Mouse (Mus musculus): ENCODE data around the gene Cdc40. TPM values are rescaled to one million over a fixed set of nuclear protein-coding genes. Genes with fewer than 3 reads are reported as not detected.
"Not testable (repeated sequence)": the region's sequence is repeated elsewhere in the genome, so short reads cannot be mapped to it uniquely, and the experiment has no call there.

Gene Cdc40
- polyA plus RNA-seq, 1 experiment from 2014 or later: 39.8 TPM

DNA sequence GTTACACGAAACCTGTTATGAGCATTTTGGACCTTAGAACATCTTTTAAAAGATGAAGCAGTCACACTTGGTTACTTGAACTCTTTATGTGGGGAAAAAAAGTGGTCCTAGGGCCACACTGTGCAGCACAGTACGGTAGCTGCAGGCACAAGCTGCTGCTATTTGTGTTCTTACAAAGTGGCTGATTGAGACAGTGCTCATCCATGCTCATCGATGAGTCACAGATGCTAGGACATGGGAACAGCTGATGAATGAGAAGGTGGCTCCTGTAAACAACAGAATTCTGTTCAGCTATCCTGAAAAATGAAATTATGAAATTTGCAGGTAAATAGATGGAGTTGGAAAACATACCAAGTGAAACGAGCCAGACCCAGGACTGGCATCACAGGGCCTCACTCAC is 55.4 kb downstream of the Cdc40 start:
- ATAC-seq (ENCODE audit: insufficient number of reproducible peaks, low FRiP score, low TSS enrichment, low read depth) (no peak), DNase-seq (ENCODE audit: low spot score) (no peak)
- H3K27ac ChIP-seq (replicated peaks; ENCODE audit: low read depth, low read length): no peak overlapping the region
- H3K27me3 ChIP-seq (ENCODE audit: control insufficient read depth, insufficient read depth, low read length): no peaks in the 10 kb centered on the region
- H3K36me3 ChIP-seq (ENCODE audit: control insufficient read depth, insufficient read depth, low read length): peaks cover 3% of the 10 kb centered on the region; the same call in 1 of the 2 replicates
- no peak overlapping the region for H3K9ac ChIP-seq (ENCODE audit: low read length)
- H3K4me3 ChIP-seq (ENCODE audit: low read depth, low read length): no peak overlapping the region
- H3K4me1 ChIP-seq (ENCODE audit: control insufficient read depth, insufficient read depth, low read length): no peaks in the 10 kb centered on the region
- WGBS: 89% methylated on average over 4 of the region's 4 CpGs
- H3K4me2 ChIP-seq (ENCODE audit: low read depth, severe bottlenecking): no peak overlapping the region
- H3K9me3 ChIP-seq (ENCODE audit: control insufficient read depth, low read length): no peaks in the 10 kb centered on the region

- ATAC-seq (ENCODE audit: insufficient number of reproducible peaks, low FRiP score, low TSS enrichment, low read depth) (no peak), DNase-seq (ENCODE audit: low spot score) (no peak)
- Histone ChIP-seq H3K4me2 (ENCODE audit: low read depth, severe bottlenecking) (no peak overlapping the region), H3K9ac (ENCODE audit: low read length) (no peak overlapping the region), H3K9me3 (ENCODE audit: control insufficient read depth, low read length) (no peaks in the 10 kb centered on the region), H3K4me1 (ENCODE audit: control insufficient read depth, insufficient read depth, low read length) (no peaks in the 10 kb centered on the region), H3K4me3 (ENCODE audit: low read depth, low read length) (no peak overlapping the region), H3K27ac (replicated peaks; ENCODE audit: low read depth, low read length) (no peak overlapping the region), H3K27me3 (ENCODE audit: control insufficient read depth, insufficient read depth, low read length) (no peaks in the 10 kb centered on the region), H3K36me3 (ENCODE audit: control insufficient read depth, insufficient read depth, low read length) (no peaks in the 10 kb centered on the region; the same call in 1 of the 2 replicates)
- WGBS: 69% methylated on average over 6 of the region's 6 CpGs
Measured at GRCm38 (mm10) chr10:40825952-40826351, 57.2 kb downstream of the Cdc40 start.

DNA sequence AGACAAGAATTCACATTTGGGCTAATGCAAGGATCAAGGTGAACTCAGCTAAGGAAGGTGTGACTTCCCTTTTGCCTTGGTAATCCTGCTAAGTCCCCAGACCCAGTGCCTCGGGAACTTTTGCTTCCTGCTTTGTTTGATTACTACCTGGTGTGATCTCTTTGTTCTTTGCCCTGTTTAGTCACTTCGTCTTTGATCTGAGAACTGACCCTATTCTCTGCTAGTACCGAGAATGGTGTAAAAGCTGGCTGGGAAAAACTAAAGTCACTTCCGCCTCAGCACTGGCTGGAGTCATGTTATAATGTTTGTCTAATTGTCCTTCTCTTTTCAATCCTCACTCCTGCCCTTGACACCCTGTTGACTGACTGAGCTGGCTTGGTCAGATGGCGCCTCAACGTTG is 66.6 kb downstream of the Cdc40 start:
- no peaks in the 10 kb centered on the region for H3K27me3 ChIP-seq (ENCODE audit: control insufficient read depth, insufficient read depth, low read length)
- ATAC-seq (ENCODE audit: insufficient number of reproducible peaks, low FRiP score, low TSS enrichment, low read depth) (no peak), DNase-seq (ENCODE audit: low spot score) (no peak)
- H3K4me2 ChIP-seq (ENCODE audit: low read depth, severe bottlenecking): no peak overlapping the region
- H3K9me3 ChIP-seq (ENCODE audit: control insufficient read depth, low read length): no peaks in the 10 kb centered on the region
- no peaks in the 10 kb centered on the region for H3K36me3 ChIP-seq (ENCODE audit: control insufficient read depth, insufficient read depth, low read length)
- WGBS: 52% methylated on average over 6 of the region's 6 CpGs
- H3K9ac ChIP-seq (ENCODE audit: low read length): no peak overlapping the region
- H3K27ac ChIP-seq (replicated peaks; ENCODE audit: low read depth, low read length): no peak overlapping the region
- no peaks in the 10 kb centered on the region for H3K4me1 ChIP-seq (ENCODE audit: control insufficient read depth, insufficient read depth, low read length)
- no peak overlapping the region for H3K4me3 ChIP-seq (ENCODE audit: low read depth, low read length)

- DNase-seq (ENCODE audit: low spot score): no peak
Measured at GRCm38 (mm10) chr10:40813627-40814026, 69.5 kb downstream of the Cdc40 start.

DNA sequence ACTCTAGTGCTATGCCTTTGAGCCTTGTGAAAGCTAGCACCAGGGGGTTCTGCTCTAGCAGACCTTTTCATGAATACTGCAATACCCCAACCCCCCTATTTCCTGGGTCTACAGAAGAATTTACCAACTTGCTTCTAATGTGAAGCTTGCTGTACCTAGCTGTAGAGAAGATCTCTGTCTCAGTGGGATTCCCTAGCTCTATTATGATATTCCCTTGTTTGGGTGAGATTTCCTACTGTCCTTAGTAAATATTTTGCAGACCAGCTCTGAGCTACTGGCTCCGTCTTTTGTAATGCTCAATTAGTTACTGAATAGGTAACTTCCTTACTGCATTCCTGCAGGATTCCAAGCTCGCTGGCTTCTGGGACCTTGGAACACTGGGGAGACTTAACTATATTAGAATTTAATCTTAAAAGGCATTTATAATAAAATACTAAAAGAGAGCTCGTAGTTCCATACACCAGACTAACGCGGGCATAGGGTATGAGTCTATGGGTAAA is 73.7 kb downstream of the Cdc40 start:
- not testable (repeated sequence) for H3K4me3 ChIP-seq (ENCODE audit: low read depth, low read length)
- WGBS: 45% methylated on average over 5 of the region's 5 CpGs

More at GRCm38 (mm10) chr10:40813627-40814026, 69.5 kb downstream of the Cdc40 start:
- Histone ChIP-seq H3K27ac (replicated peaks; ENCODE audit: low read depth, low read length) (no peak overlapping the region), H3K4me1 (ENCODE audit: control insufficient read depth, insufficient read depth, low read length) (no peaks in the 10 kb centered on the region), H3K4me3 (ENCODE audit: low read depth, low read length) (no peak overlapping the region), H3K4me2 (ENCODE audit: low read depth, severe bottlenecking) (no peak overlapping the region), H3K27me3 (ENCODE audit: control insufficient read depth, insufficient read depth, low read length) (no peaks in the 10 kb centered on the region), H3K9me3 (ENCODE audit: control insufficient read depth, low read length) (no peaks in the 10 kb centered on the region), H3K36me3 (ENCODE audit: control insufficient read depth, insufficient read depth, low read length) (no peaks in the 10 kb centered on the region), H3K9ac (ENCODE audit: low read length) (no peak overlapping the region)
- ATAC-seq (ENCODE audit: insufficient number of reproducible peaks, low FRiP score, low TSS enrichment, low read depth): no peak
- 69% methylated on average over 4 of the region's 4 CpGs for WGBS

GRCm38 (mm10) chr10:40806221-40806620 is 76.9 kb downstream of the Cdc40 start:
- H3K9ac ChIP-seq (ENCODE audit: low read length): no peak overlapping the region
- no peaks in the 10 kb centered on the region for H3K27me3 ChIP-seq (ENCODE audit: control insufficient read depth, insufficient read depth, low read length)
- no peak overlapping the region for H3K4me3 ChIP-seq (ENCODE audit: low read depth, low read length)
- ATAC-seq (ENCODE audit: insufficient number of reproducible peaks, low FRiP score, low TSS enrichment, low read depth): no peak
- 91% methylated on average over 4 of the region's 4 CpGs for WGBS
- H3K4me1 ChIP-seq (ENCODE audit: control insufficient read depth, insufficient read depth, low read length): no peaks in the 10 kb centered on the region
- H3K36me3 ChIP-seq (ENCODE audit: control insufficient read depth, insufficient read depth, low read length): no peaks in the 10 kb centered on the region
- no peak overlapping the region for H3K4me2 ChIP-seq (ENCODE audit: low read depth, severe bottlenecking)
- DNase-seq (ENCODE audit: low spot score): no peak
- no peaks in the 10 kb centered on the region for H3K9me3 ChIP-seq (ENCODE audit: control insufficient read depth, low read length)
- H3K27ac ChIP-seq (replicated peaks; ENCODE audit: low read depth, low read length): no peak overlapping the region

More for the DNA sequence above, 73.7 kb downstream of the Cdc40 start:
- not testable (repeated sequence) for H3K36me3 ChIP-seq (ENCODE audit: control insufficient read depth, insufficient read depth, low read length); H3K9ac ChIP-seq (ENCODE audit: low read length); H3K9me3 ChIP-seq (ENCODE audit: control insufficient read depth, low read length); H3K4me1 ChIP-seq (ENCODE audit: control insufficient read depth, insufficient read depth, low read length); ATAC-seq (ENCODE audit: insufficient number of reproducible peaks, low FRiP score, low TSS enrichment, low read depth); H3K27ac ChIP-seq (replicated peaks; ENCODE audit: low read depth, low read length); DNase-seq (ENCODE audit: low spot score); H3K27me3 ChIP-seq (ENCODE audit: control insufficient read depth, insufficient read depth, low read length); H3K4me2 ChIP-seq (ENCODE audit: low read depth, severe bottlenecking)

DNA sequence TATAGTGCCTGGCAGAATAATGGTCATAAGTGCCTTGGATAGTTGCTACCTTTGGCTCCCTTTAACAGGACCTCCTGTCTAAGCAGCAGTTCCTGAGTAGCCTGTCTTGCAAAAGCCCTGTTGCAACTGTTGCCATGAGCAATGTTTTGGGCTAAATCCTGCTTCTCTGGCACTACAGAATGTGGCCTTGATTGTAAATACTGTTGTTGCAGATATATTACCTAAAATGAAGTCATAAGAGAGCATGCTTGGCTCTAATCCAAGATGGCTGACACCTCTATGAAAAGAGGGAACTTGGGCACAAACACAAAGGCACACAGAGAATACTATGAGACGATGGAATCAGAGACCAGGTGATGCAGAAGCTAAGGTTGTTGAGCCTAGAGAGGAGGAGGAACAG is 77.9 kb downstream of the Cdc40 start:
- no peak overlapping the region for H3K27ac ChIP-seq (replicated peaks; ENCODE audit: low read depth, low read length)
- H3K9me3 ChIP-seq (ENCODE audit: control insufficient read depth, low read length): no peaks in the 10 kb centered on the region
- 89% methylated on average over 1 of the region's 1 CpGs for WGBS
- H3K4me1 ChIP-seq (ENCODE audit: control insufficient read depth, insufficient read depth, low read length): no peaks in the 10 kb centered on the region
- no peak overlapping the region for H3K9ac ChIP-seq (ENCODE audit: low read length)
- DNase-seq (ENCODE audit: low spot score) (no peak), ATAC-seq (ENCODE audit: insufficient number of reproducible peaks, low FRiP score, low TSS enrichment, low read depth) (no peak)
- H3K4me2 ChIP-seq (ENCODE audit: low read depth, severe bottlenecking): no peak overlapping the region
- no peak overlapping the region for H3K4me3 ChIP-seq (ENCODE audit: low read depth, low read length)
- H3K27me3 ChIP-seq (ENCODE audit: control insufficient read depth, insufficient read depth, low read length): no peaks in the 10 kb centered on the region
- no peaks in the 10 kb centered on the region for H3K36me3 ChIP-seq (ENCODE audit: control insufficient read depth, insufficient read depth, low read length)

GRCm38 (mm10) chr10:40792115-40792514 is 91.0 kb downstream of the Cdc40 start:
- H3K27ac ChIP-seq (replicated peaks; ENCODE audit: low read depth, low read length): no peak overlapping the region
- no peaks in the 10 kb centered on the region for H3K27me3 ChIP-seq (ENCODE audit: control insufficient read depth, insufficient read depth, low read length)
- no peaks in the 10 kb centered on the region for H3K9me3 ChIP-seq (ENCODE audit: control insufficient read depth, low read length)
- no peak for DNase-seq (ENCODE audit: low spot score)
- WGBS: 83% methylated on average over 3 of the region's 3 CpGs
- no peak for ATAC-seq (ENCODE audit: insufficient number of reproducible peaks, low FRiP score, low TSS enrichment, low read depth)
- no peak overlapping the region for H3K4me2 ChIP-seq (ENCODE audit: low read depth, severe bottlenecking)
- no peak overlapping the region for H3K9ac ChIP-seq (ENCODE audit: low read length)
- no peaks in the 10 kb centered on the region for H3K36me3 ChIP-seq (ENCODE audit: control insufficient read depth, insufficient read depth, low read length)
- no peak overlapping the region for H3K4me3 ChIP-seq (ENCODE audit: low read depth, low read length)
- no peaks in the 10 kb centered on the region for H3K4me1 ChIP-seq (ENCODE audit: control insufficient read depth, insufficient read depth, low read length)

DNA sequence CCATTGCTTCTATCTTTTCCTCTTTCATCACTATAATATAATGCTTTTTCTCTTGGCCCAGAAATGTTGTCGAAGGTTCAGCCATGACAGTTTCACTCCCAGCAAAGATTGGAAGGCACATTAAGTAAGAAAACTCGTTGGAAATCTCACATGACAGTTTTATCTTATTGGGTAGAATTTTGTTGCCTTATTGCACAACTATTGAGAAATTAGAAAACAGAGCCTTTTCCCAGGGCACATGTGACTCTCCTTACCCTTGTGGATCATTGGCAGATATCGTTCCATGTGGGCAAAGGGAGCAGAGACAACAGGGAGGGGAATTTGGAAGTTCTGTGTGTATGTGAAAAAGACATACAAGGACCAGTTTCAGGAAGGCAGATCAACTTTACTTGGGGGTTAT is 92.7 kb downstream of the Cdc40 start:
- H3K27ac ChIP-seq (replicated peaks; ENCODE audit: low read depth, low read length): no peak overlapping the region
- H3K4me2 ChIP-seq (ENCODE audit: low read depth, severe bottlenecking): no peak overlapping the region
- DNase-seq (ENCODE audit: low spot score): no peak
- H3K4me3 ChIP-seq (ENCODE audit: low read depth, low read length): no peak overlapping the region
- H3K4me1 ChIP-seq (ENCODE audit: control insufficient read depth, insufficient read depth, low read length): no peaks in the 10 kb centered on the region
- no peak for ATAC-seq (ENCODE audit: insufficient number of reproducible peaks, low FRiP score, low TSS enrichment, low read depth)
- 85% methylated on average over 3 of the region's 3 CpGs for WGBS
- H3K9me3 ChIP-seq (ENCODE audit: control insufficient read depth, low read length): no peaks in the 10 kb centered on the region
- no peaks in the 10 kb centered on the region for H3K27me3 ChIP-seq (ENCODE audit: control insufficient read depth, insufficient read depth, low read length)
- no peak overlapping the region for H3K9ac ChIP-seq (ENCODE audit: low read length)
- no peaks in the 10 kb centered on the region for H3K36me3 ChIP-seq (ENCODE audit: control insufficient read depth, insufficient read depth, low read length)
